Mouse (Mus musculus) cerebral cortex, adult 2 months (tissue): Measurements from ENCODE around the gene Hist1h4c.

Experiments used
- WGBS: fragments of 180-500 bp; shearing (Covaris S2); methylation state at CpG from one replicate; pipeline ENCODE4 v1.1.7; 2018; 5-methylcytosine and 5-hydroxymethylcytosine counted together

Hist1h4c gene

GRCm38 (mm10) chr13:23698300-23698693, at the start of gene Hist1h4c:
Gene Hist1h4c (minus strand): TSS chr13:23698454.
- under 1% methylated on average over 22 of the region's 22 CpGs for WGBS

- 8% methylated on average over 4 of the region's 4 CpGs for WGBS
Observed at GRCm38 (mm10) chr13:23747892-23748288, 49.6 kb upstream of the Hist1h4c start.

GRCm38 (mm10) chr13:23747081-23747891, 49.0 kb upstream of the Hist1h4c start:
- 6% methylated on average over 13 of the region's 13 CpGs for WGBS

GRCm38 (mm10) chr13:23746201-23747080, 48.2 kb upstream of the Hist1h4c start, which contains the start of gene Hist1h2bb:
Gene Hist1h2bb (plus strand): TSS chr13:23746734.
- 1% methylated on average over 45 of the region's 58 CpGs for WGBS

GRCm38 (mm10) chr13:23745381-23746161, 47.3 kb upstream of the Hist1h4c start, which contains the start of gene Hist1h3c:
Gene Hist1h3c (minus strand): TSS chr13:23745602.
- under 1% methylated on average over 26 of the region's 28 CpGs for WGBS

GRCm38 (mm10) chr13:23744421-23745380, 46.4 kb upstream of the Hist1h4c start:
- 11% methylated on average over 16 of the region's 36 CpGs for WGBS

- WGBS: 56% methylated on average over 4 of the region's 4 CpGs
Observed at GRCm38 (mm10) chr13:23743963-23744362, 45.7 kb upstream of the Hist1h4c start.

GRCm38 (mm10) chr13:23743215-23743614, 45.0 kb upstream of the Hist1h4c start:
- WGBS: 79% methylated on average over 5 of the region's 5 CpGs

GRCm38 (mm10) chr13:23740910-23741309, 42.7 kb upstream of the Hist1h4c start:
- WGBS: 70% methylated on average over 5 of the region's 5 CpGs

GRCm38 (mm10) chr13:23740256-23740840, 42.1 kb upstream of the Hist1h4c start:
- WGBS: 28% methylated on average over 13 of the region's 13 CpGs

GRCm38 (mm10) chr13:23739922-23740252, 41.6 kb upstream of the Hist1h4c start:
- WGBS: under 1% methylated on average over 14 of the region's 14 CpGs

GRCm38 (mm10) chr13:23739069-23739921, 41.0 kb upstream of the Hist1h4c start:
- WGBS: under 1% methylated on average over 39 of the region's 39 CpGs

GRCm38 (mm10) chr13:23738677-23739068, 40.4 kb upstream of the Hist1h4c start, which contains the start of gene Hist1h1c:
Gene Hist1h1c (plus strand): TSS chr13:23738808.
- whole genome bisulfite sequencing: under 1% methylated on average over 38 of the region's 38 CpGs

- 23% methylated on average over 4 of the region's 4 CpGs for WGBS
Observed at GRCm38 (mm10) chr13:23738041-23738440, 39.8 kb upstream of the Hist1h4c start.

- WGBS: 90% methylated on average over 5 of the region's 5 CpGs
Observed at GRCm38 (mm10) chr13:23737091-23737490, 38.8 kb upstream of the Hist1h4c start.

GRCm38 (mm10) chr13:23732156-23732804, 34.0 kb upstream of the Hist1h4c start:
- 21% methylated on average over 8 of the region's 8 CpGs for WGBS

GRCm38 (mm10) chr13:23730479-23730878, 32.2 kb upstream of the Hist1h4c start:
- 55% methylated on average over 8 of the region's 8 CpGs for WGBS

GRCm38 (mm10) chr13:23729706-23730105, 31.5 kb upstream of the Hist1h4c start:
- WGBS: 93% methylated on average over 5 of the region's 5 CpGs

GRCm38 (mm10) chr13:23729192-23729525, 30.9 kb upstream of the Hist1h4c start:
- 85% methylated on average over 9 of the region's 9 CpGs for WGBS
